Mouse (Mus musculus) neural tube, embryonic 11.5 days (tissue): Measurements from ENCODE around the gene Tnfrsf21. TPM values are rescaled to one million over a fixed set of nuclear protein-coding genes. Genes with fewer than 3 reads are reported as not detected.

ENCODE experiments used
- ATAC-seq: fragments of 200-750 bp; cut with Nextera tagmentation; 2 replicates; pipeline ENCODE4 v1.8.0; 2017; ENCODE audit warnings: moderate number of reproducible peaks, mild to moderate bottlenecking, moderate TSS enrichment, moderate library complexity; ENCODE audit not compliant: insufficient read depth, low FRiP score, low TSS enrichment
- DNase-seq: peaks from one replicate; pipeline ENCODE4 v3.0.0-alpha.2; 2015; ENCODE audit warnings: low spot score
- H3K27ac ChIP-seq: fragments of 300-500 bp; sonication (generic); 2 replicates; pipeline ENCODE4 v1.5.1; 2014; ENCODE audit warnings: low read depth, mild to moderate bottlenecking, low read length
- H3K27me3 ChIP-seq: fragments of 300-500 bp; sonication (generic); 2 replicates; pipeline ENCODE4 v1.6.1; 2014; ENCODE audit warnings: mild to moderate bottlenecking, low read length, mixed read lengths; ENCODE audit not compliant: control insufficient read depth, insufficient read depth
- H3K36me3 ChIP-seq: fragments of 300-500 bp; sonication (generic); 2 replicates; pipeline ENCODE4 v1.6.1; 2014; ENCODE audit warnings: mild to moderate bottlenecking, low read length, moderate library complexity, mixed read lengths; ENCODE audit not compliant: control insufficient read depth, insufficient read depth
- H3K4me1 ChIP-seq: fragments of 300-500 bp; sonication (generic); 2 replicates; pipeline ENCODE4 v1.6.1; 2014; ENCODE audit warnings: low read length, mixed read lengths; ENCODE audit not compliant: control insufficient read depth, insufficient read depth
- H3K4me2 ChIP-seq: fragments of 300-500 bp; sonication (generic); 2 replicates; pipeline ENCODE4 v1.6.1; 2014; ENCODE audit warnings: low read depth, mild to moderate bottlenecking, moderate library complexity
- H3K4me3 ChIP-seq: fragments of 300-500 bp; sonication (generic); 2 replicates; pipeline ENCODE4 v1.5.1; 2014; ENCODE audit warnings: low read depth, low read length
- H3K9ac ChIP-seq: fragments of 300-500 bp; sonication (generic); 2 replicates; pipeline ENCODE4 v1.6.1; 2014; ENCODE audit warnings: mild to moderate bottlenecking, low read length
- H3K9me3 ChIP-seq: fragments of 300-500 bp; sonication (generic); 2 replicates; pipeline ENCODE4 v1.6.1; 2016; ENCODE audit warnings: low read length; ENCODE audit not compliant: control insufficient read depth
- WGBS: fragments of 180-500 bp; shearing (Covaris S2); extraction: QIAGEN DNeasy Blood & Tissue Kit; methylation state at CpG from one replicate; pipeline ENCODE4 v1.1.7; 2014; 5-methylcytosine and 5-hydroxymethylcytosine counted together
- polyA plus RNA-seq: library from polyadenylated mRNA; unstranded; fragments of >200 nt; fragmentation: Nextera tagmentation; extraction: Ambion mirVana; gene quantifications from 2 replicates; pipeline ENCODE4 v1.2.1, GENCODE M21; 2014

Tnfrsf21 gene
- polyA plus RNA-seq, 1 experiment from 2014 or later: 50.1 TPM

DNA sequence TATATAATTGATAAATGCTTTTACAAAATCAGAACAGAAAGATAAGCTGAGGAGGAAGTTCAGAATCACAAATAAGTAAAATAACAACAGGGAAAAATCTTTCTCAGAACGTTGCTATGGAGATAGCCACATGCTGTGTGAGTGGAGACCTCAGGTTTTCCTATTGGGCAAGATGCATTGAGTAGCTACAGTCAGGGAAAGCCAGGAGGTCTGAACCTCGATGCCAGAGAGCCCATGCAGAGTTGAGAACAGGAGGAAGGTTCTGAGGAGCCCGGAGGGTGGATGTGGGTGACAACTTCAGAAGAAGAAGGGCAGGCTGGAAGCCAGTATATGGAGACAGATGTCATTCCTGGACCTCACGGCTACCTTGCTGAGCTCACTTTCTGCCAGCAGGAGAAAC, 120.4 kb downstream of the Tnfrsf21 start:
- H3K4me3 ChIP-seq: no peak overlapping the region
- H3K4me1 ChIP-seq: no peaks in the 10 kb centered on the region
- DNase-seq: no peak
- H3K36me3 ChIP-seq: no peaks in the 10 kb centered on the region
- H3K9me3 ChIP-seq: no peaks in the 10 kb centered on the region
- WGBS: 66% methylated on average over 4 of the region's 4 CpGs
- H3K9ac ChIP-seq: no peak overlapping the region
- no peak overlapping the region for H3K27ac ChIP-seq
- ATAC-seq: no peak
- no peaks in the 10 kb centered on the region for H3K27me3 ChIP-seq
- no peak overlapping the region for H3K4me2 ChIP-seq

DNA sequence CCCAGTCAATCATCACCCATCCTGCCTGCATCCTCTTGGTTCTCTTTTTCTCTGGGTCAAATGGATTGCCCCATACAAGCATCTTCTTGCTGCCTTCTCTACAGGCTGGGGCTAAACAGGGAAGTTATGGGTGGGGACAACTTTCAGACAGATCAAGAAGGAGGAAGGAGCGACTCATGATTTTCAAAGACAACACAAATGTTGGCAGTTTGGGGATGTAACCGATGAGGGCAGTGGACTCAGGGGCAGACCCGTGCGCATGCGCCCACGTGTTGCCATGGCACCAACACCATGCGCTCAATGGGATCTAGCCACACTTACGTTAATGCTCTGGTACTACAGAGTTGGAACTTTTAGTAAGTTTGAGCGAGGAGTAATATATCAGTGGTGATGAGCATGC, 121.5 kb downstream of the Tnfrsf21 start:
- Histone ChIP-seq H3K4me1 (no peaks in the 10 kb centered on the region), H3K4me3 (no peak overlapping the region), H3K4me2 (no peak overlapping the region), H3K9ac (no peak overlapping the region), H3K27ac (no peak overlapping the region), H3K36me3 (no peaks in the 10 kb centered on the region), H3K27me3 (no peaks in the 10 kb centered on the region), H3K9me3 (no peaks in the 10 kb centered on the region)
- no peak for ATAC-seq
- 95% methylated on average over 9 of the region's 9 CpGs for WGBS
- DNase-seq: no peak

DNA sequence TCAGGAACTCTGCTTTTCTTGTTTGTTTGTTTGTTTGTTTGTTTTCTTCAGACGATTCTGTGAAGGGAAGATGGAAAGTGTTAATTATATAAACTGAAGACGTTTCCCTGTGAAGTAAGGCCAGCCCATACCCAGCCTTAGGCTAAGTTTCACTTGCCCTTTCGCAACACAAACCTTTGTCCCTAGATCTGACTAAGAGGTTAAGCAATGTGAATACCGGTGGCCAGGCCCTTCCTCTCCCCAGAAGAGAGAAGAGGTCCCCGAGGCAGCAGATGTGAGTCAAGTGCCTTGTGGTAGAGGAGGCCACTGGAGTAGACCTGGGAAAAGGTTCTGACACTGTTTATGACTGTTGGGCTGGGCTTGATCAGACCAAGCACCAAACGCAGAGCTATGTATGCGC, 122.0 kb downstream of the Tnfrsf21 start:
- WGBS: 85% methylated on average over 7 of the region's 7 CpGs

More for the DNA sequence above, 122.0 kb downstream of the Tnfrsf21 start:
- Histone ChIP-seq H3K9me3 (no peaks in the 10 kb centered on the region), H3K27me3 (no peaks in the 10 kb centered on the region), H3K27ac (no peak overlapping the region), H3K4me1 (no peaks in the 10 kb centered on the region), H3K9ac (no peak overlapping the region), H3K4me2 (no peak overlapping the region), H3K36me3 (no peaks in the 10 kb centered on the region), H3K4me3 (no peak overlapping the region)
- ATAC-seq (no peak), DNase-seq (no peak)

Other genes with a start within 250 kb of the Tnfrsf21 start
- 12.7 and 13.0 TPM in 2 replicates for gene Cd2ap, start 139.9 kb upstream of the Tnfrsf21 start, polyA plus RNA-seq